Mouse (Mus musculus): ENCODE measurements around the gene Iscu. TPM values are rescaled to one million over a fixed set of nuclear protein-coding genes. Genes with fewer than 3 reads are reported as not detected.
A peak's percentile ranks its signal among the peaks of the same experiment; 100 is the strongest.
"Not testable (repeated sequence)": the region's sequence is repeated elsewhere in the genome, so short reads cannot be mapped to it uniquely, and the experiment has no call there.

The Iscu gene
- polyA plus RNA-seq, 1 experiment from 2014 or later: 106 TPM

GRCm38 (mm10) chr5:113776896-113777226 is 4.3 kb downstream of the Iscu start:
- H3K36me3 ChIP-seq (ENCODE audit: control insufficient read depth, insufficient read depth, low read length): peaks cover 30% of the 10 kb centered on the region; the same call in 1 of the 2 replicates
- H3K4me1 ChIP-seq (ENCODE audit: control insufficient read depth, insufficient read depth, low read length): no peaks in the 10 kb centered on the region
- WGBS: 84% methylated on average over 8 of the region's 8 CpGs
- no peaks in the 10 kb centered on the region for H3K9me3 ChIP-seq (ENCODE audit: control insufficient read depth, low read depth, low read length)
- no peak for ATAC-seq (ENCODE audit: insufficient number of reproducible peaks, insufficient read depth, low FRiP score, low read depth)
- no peak overlapping the region for H3K27ac ChIP-seq (ENCODE audit: low read length)
- H3K27me3 ChIP-seq (ENCODE audit: control insufficient read depth, insufficient read depth, low read length): no peaks in the 10 kb centered on the region
- H3K4me3 ChIP-seq (ENCODE audit: low read depth, low read length): no peak overlapping the region
- no peak overlapping the region for H3K4me2 ChIP-seq (replicated peaks; ENCODE audit: low read depth, low read length)
- H3K9ac ChIP-seq (replicated peaks; ENCODE audit: low read depth, low read length): no peak overlapping the region

GRCm38 (mm10) chr5:113777728-113778127 is 5.2 kb downstream of the Iscu start:
- not testable (repeated sequence) for H3K4me2 ChIP-seq (replicated peaks; ENCODE audit: low read depth, low read length); ATAC-seq (ENCODE audit: insufficient number of reproducible peaks, insufficient read depth, low FRiP score, low read depth)
- 86% methylated on average over 7 of the region's 8 CpGs for WGBS

GRCm38 (mm10) chr5:113779569-113779968 is 7.0 kb downstream of the Iscu start:
- Histone ChIP-seq H3K9ac (replicated peaks; ENCODE audit: low read depth, low read length) (no peak overlapping the region), H3K27ac (ENCODE audit: low read length) (no peak overlapping the region), H3K4me1 (ENCODE audit: control insufficient read depth, insufficient read depth, low read length) (peaks cover 9% of the 10 kb centered on the region; the same call in 1 of the 2 replicates), H3K9me3 (ENCODE audit: control insufficient read depth, low read depth, low read length) (no peaks in the 10 kb centered on the region), H3K4me3 (ENCODE audit: low read depth, low read length) (no peak overlapping the region), H3K36me3 (ENCODE audit: control insufficient read depth, insufficient read depth, low read length) (peaks cover 26% of the 10 kb centered on the region; the same call in 1 of the 2 replicates), H3K4me2 (replicated peaks; ENCODE audit: low read depth, low read length) (no peak overlapping the region), H3K27me3 (ENCODE audit: control insufficient read depth, insufficient read depth, low read length) (no peaks in the 10 kb centered on the region)
- 74% methylated on average over 5 of the region's 5 CpGs for WGBS
- ATAC-seq (ENCODE audit: insufficient number of reproducible peaks, insufficient read depth, low FRiP score, low read depth): no peak

More at GRCm38 (mm10) chr5:113777728-113778127, 5.2 kb downstream of the Iscu start:
- H3K4me3 ChIP-seq (ENCODE audit: low read depth, low read length); H3K4me1 ChIP-seq (ENCODE audit: control insufficient read depth, insufficient read depth, low read length); H3K27ac ChIP-seq (ENCODE audit: low read length); H3K9ac ChIP-seq (replicated peaks; ENCODE audit: low read depth, low read length); H3K27me3 ChIP-seq (ENCODE audit: control insufficient read depth, insufficient read depth, low read length); H3K9me3 ChIP-seq (ENCODE audit: control insufficient read depth, low read depth, low read length): not testable (repeated sequence)
- peaks cover 30% of the 10 kb centered on the region; the same call in 1 of the 2 replicates for H3K36me3 ChIP-seq (ENCODE audit: control insufficient read depth, insufficient read depth, low read length)

- Histone ChIP-seq H3K9me3 (ENCODE audit: control insufficient read depth, low read depth, low read length) (no peaks in the 10 kb centered on the region), H3K4me1 (ENCODE audit: control insufficient read depth, insufficient read depth, low read length) (peaks cover 9% of the 10 kb centered on the region; the same call in 1 of the 2 replicates), H3K36me3 (ENCODE audit: control insufficient read depth, insufficient read depth, low read length) (peaks cover 22% of the 10 kb centered on the region; the same call in 1 of the 2 replicates), H3K27ac (ENCODE audit: low read length) (no peak overlapping the region), H3K4me2 (replicated peaks; ENCODE audit: low read depth, low read length) (no peak overlapping the region), H3K9ac (replicated peaks; ENCODE audit: low read depth, low read length) (no peak overlapping the region), H3K27me3 (ENCODE audit: control insufficient read depth, insufficient read depth, low read length) (no peaks in the 10 kb centered on the region), H3K4me3 (ENCODE audit: low read depth, low read length) (no peak overlapping the region)
- 91% methylated on average over 3 of the region's 3 CpGs for WGBS
- ATAC-seq (ENCODE audit: insufficient number of reproducible peaks, insufficient read depth, low FRiP score, low read depth): no peak
These were observed 7.7 kb downstream of the Iscu start for GRCm38 (mm10) chr5:113780082-113780752.

- Histone ChIP-seq H3K9me3 (ENCODE audit: control insufficient read depth, low read depth, low read length) (no peaks in the 10 kb centered on the region), H3K4me2 (replicated peaks; ENCODE audit: low read depth, low read length) (no peak overlapping the region), H3K9ac (replicated peaks; ENCODE audit: low read depth, low read length) (no peak overlapping the region), H3K27me3 (ENCODE audit: control insufficient read depth, insufficient read depth, low read length) (no peaks in the 10 kb centered on the region), H3K4me1 (ENCODE audit: control insufficient read depth, insufficient read depth, low read length) (peaks cover 9% of the 10 kb centered on the region; the same call in 1 of the 2 replicates), H3K4me3 (ENCODE audit: low read depth, low read length) (no peak overlapping the region), H3K36me3 (ENCODE audit: control insufficient read depth, insufficient read depth, low read length) (peaks cover 16% of the 10 kb centered on the region; the same call in 1 of the 2 replicates), H3K27ac (ENCODE audit: low read length) (no peak overlapping the region)
- no peak for ATAC-seq (ENCODE audit: insufficient number of reproducible peaks, insufficient read depth, low FRiP score, low read depth)
- 83% methylated on average over 5 of the region's 5 CpGs for WGBS
These were observed 8.2 kb downstream of the Iscu start for GRCm38 (mm10) chr5:113780763-113781162.

GRCm38 (mm10) chr5:113781254-113781653 is 8.7 kb downstream of the Iscu start:
- Histone ChIP-seq H3K27ac (ENCODE audit: low read length) (no peak overlapping the region), H3K36me3 (ENCODE audit: control insufficient read depth, insufficient read depth, low read length) (peaks cover 11% of the 10 kb centered on the region; the same call in 1 of the 2 replicates), H3K4me2 (replicated peaks; ENCODE audit: low read depth, low read length) (no peak overlapping the region), H3K9me3 (ENCODE audit: control insufficient read depth, low read depth, low read length) (no peaks in the 10 kb centered on the region), H3K4me3 (ENCODE audit: low read depth, low read length) (no peak overlapping the region), H3K4me1 (ENCODE audit: control insufficient read depth, insufficient read depth, low read length) (peaks cover 9% of the 10 kb centered on the region; the same call in 1 of the 2 replicates), H3K27me3 (ENCODE audit: control insufficient read depth, insufficient read depth, low read length) (no peaks in the 10 kb centered on the region), H3K9ac (replicated peaks; ENCODE audit: low read depth, low read length) (no peak overlapping the region)
- WGBS: 78% methylated on average over 7 of the region's 7 CpGs
- no peak for ATAC-seq (ENCODE audit: insufficient number of reproducible peaks, insufficient read depth, low FRiP score, low read depth)

GRCm38 (mm10) chr5:113781875-113782274 is 9.3 kb downstream of the Iscu start:
- Histone ChIP-seq H3K4me2 (replicated peaks; ENCODE audit: low read depth, low read length) (no peak overlapping the region), H3K36me3 (ENCODE audit: control insufficient read depth, insufficient read depth, low read length) (peaks cover 7% of the 10 kb centered on the region; the same call in 1 of the 2 replicates), H3K4me1 (ENCODE audit: control insufficient read depth, insufficient read depth, low read length) (peaks cover 9% of the 10 kb centered on the region; the same call in 1 of the 2 replicates), H3K27me3 (ENCODE audit: control insufficient read depth, insufficient read depth, low read length) (no peaks in the 10 kb centered on the region), H3K4me3 (ENCODE audit: low read depth, low read length) (no peak overlapping the region), H3K9me3 (ENCODE audit: control insufficient read depth, low read depth, low read length) (no peaks in the 10 kb centered on the region), H3K9ac (replicated peaks; ENCODE audit: low read depth, low read length) (no peak overlapping the region), H3K27ac (ENCODE audit: low read length) (0 out of 2 replicates have a peak overlapping the region, but pooled peaks have one; percentile 15)
- 82% methylated on average over 7 of the region's 7 CpGs for WGBS
- ATAC-seq (ENCODE audit: insufficient number of reproducible peaks, insufficient read depth, low FRiP score, low read depth): no peak

GRCm38 (mm10) chr5:113782624-113783023 is 10.1 kb downstream of the Iscu start:
- H3K4me1 ChIP-seq (ENCODE audit: control insufficient read depth, insufficient read depth, low read length): peaks cover 9% of the 10 kb centered on the region; the same call in 1 of the 2 replicates
- no peak overlapping the region for H3K4me2 ChIP-seq (replicated peaks; ENCODE audit: low read depth, low read length)
- no peaks in the 10 kb centered on the region; the same call in 1 of the 2 replicates for H3K36me3 ChIP-seq (ENCODE audit: control insufficient read depth, insufficient read depth, low read length)
- H3K9ac ChIP-seq (replicated peaks; ENCODE audit: low read depth, low read length): no peak overlapping the region
- no peak for ATAC-seq (ENCODE audit: insufficient number of reproducible peaks, insufficient read depth, low FRiP score, low read depth)
- WGBS: 80% methylated on average over 7 of the region's 7 CpGs
- H3K27me3 ChIP-seq (ENCODE audit: control insufficient read depth, insufficient read depth, low read length): no peaks in the 10 kb centered on the region
- no peak overlapping the region for H3K4me3 ChIP-seq (ENCODE audit: low read depth, low read length)
- peak overlapping the region; percentile 94 for H3K27ac ChIP-seq (ENCODE audit: low read length)
- H3K9me3 ChIP-seq (ENCODE audit: control insufficient read depth, low read depth, low read length): no peaks in the 10 kb centered on the region

All from stomach, embryonic 14.5 days (tissue).